Mouse (Mus musculus) spleen, embryonic (tissue): ENCODE results near the gene Smg7.
"Not testable (repeated sequence)": the region's sequence is repeated elsewhere in the genome, so short reads cannot be mapped to it uniquely, and the experiment has no call there.

Experiments
- CTCF ChIA-PET: fragments of 350-600 bp; sonication (Branson Sonifier 250); formaldehyde crosslinking; loops from one replicate; lab custom pipeline; 2022; lab: Charles Lee

Gene Smg7

GRCm38 (mm10) chr1:152901765-152902664, at the start of gene Smg7:
Gene Smg7, minus strand, starts transcription at chr1:152902646.
- CTCF ChIA-PET: interaction anchor here (1.1 kb wide), 1 partner anchor 135 kb away, joined by 4 read pairs; no protein-coding TSS in a partner anchor

DNA sequence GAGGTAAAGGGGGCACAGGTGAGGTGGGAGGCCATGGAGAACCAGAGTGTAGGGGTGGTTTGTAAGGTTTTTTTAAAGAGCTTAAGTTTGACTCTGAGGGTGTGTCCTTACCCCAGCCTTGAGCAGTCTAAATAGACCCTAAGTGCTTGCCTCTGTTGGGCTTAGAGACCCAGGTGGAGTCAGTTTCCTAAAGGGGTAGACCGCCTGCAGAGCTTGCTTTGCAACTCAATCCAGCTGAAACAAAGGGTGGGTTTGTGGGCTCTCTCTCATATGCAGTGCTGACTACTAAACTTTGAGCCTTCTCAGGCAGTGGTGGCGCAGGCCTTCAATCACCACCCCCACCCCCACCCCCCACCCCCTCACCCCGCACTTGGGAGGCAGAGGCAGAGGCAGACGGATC, 40.5 kb upstream of the Smg7 start:
- CTCF ChIA-PET: no interaction called here

- CTCF ChIA-PET: no interaction called here
Measured at GRCm38 (mm10) chr1:152936365-152936764, 33.9 kb upstream of the Smg7 start.

GRCm38 (mm10) chr1:152935476-152935875, 33.0 kb upstream of the Smg7 start:
- CTCF ChIA-PET: no interaction called here

DNA sequence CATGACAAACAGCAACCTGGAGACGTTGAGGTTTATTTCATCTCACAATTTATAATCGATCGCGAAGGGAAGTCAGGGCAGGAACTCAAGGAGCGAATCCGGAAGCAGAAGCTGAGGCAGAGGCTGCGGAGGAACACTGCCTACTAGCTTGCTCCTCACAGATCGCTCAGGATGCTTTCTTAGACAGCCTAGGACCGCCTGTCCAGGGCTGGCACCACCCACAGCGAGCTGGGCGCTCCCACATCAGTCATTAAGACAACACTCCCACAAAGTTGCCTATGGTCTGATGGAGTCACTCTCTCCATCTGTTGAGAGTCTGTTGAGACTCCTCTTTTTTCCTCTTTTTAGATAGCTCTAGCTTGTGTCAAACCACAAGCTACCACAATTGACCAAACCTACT, 31.5 kb upstream of the Smg7 start:
- CTCF ChIA-PET: no interaction called here

DNA sequence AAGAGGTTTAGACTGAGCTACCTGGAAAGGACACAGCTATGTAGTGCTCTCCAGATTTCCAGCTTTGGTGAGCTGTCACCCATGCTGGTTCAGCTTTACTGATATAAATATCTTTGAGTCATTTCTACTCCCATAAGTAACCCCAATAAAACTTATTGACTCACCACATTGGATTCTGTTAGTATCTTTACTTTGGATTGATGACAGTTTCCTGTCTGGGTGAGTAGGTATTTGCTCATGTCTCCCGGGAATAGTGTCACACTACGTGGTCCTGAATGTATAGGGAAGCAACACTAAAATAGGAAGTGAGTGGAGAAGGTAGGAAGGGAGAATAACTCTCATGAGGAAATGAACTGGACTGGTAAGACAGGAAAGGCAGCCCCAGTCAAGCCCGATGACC, 19.3 kb upstream of the Smg7 start:
- CTCF ChIA-PET: no interaction called here

GRCm38 (mm10) chr1:152917626-152918025, 15.2 kb upstream of the Smg7 start:
- CTCF ChIA-PET: no interaction called here

- CTCF ChIA-PET: no interaction called here
Measured at GRCm38 (mm10) chr1:152916936-152917335, 14.5 kb upstream of the Smg7 start.

- CTCF ChIA-PET: no interaction called here
Measured at GRCm38 (mm10) chr1:152915766-152916165, 13.3 kb upstream of the Smg7 start.

DNA sequence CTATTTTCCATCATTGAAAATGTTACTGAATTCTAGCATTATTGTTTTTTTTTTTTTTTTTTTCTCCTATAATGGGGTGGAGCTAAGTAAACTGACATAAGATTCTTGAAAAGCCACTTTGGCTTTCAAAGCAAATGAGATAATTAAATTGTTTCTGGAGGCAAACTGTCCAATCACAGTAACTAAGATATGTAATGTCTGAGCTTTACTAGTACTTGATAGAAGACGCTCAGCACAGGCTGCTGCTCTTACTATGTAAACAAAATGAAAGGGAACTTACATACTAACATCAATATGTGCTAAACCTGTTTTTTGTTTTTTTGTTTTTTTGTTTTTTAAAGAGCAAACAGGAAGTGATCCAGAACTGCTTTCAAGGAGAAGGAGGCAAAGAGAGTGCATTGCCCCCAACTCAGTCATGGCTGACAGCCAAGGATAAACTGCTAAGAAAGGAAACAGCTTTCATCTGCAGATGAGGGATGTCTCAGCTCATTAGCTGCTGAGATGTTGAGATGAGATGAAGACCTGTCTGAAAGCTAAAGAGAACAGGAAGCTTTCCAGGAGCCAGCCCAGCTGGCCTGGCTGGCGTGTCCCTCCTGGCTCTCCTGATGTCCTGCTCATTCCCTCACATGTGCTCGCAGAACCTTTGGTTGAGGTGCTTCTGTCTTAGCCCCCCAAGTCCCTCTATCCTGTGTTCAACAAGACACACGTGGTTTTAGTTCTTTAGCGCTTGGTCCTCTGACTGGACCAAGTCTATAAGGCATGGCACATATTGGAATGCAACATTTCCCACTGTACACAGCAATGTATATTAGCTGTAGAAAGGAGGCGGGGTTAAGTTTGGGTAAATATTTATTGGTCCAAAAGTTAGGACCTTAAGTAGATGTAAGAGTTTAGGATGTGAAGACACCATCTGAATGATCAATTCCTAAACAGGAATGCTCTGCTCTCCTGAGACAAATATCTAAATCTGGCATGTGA, 11.3 kb upstream of the Smg7 start:
- CTCF ChIA-PET: interaction anchor here (0.6 kb wide), 2 partner anchors 12 to 387 kb away, joined by 3 to 6 read pairs; no protein-coding TSS in a partner anchor

GRCm38 (mm10) chr1:152904469-152904868, 2.0 kb upstream of the Smg7 start:
- CTCF ChIA-PET: no interaction called here

DNA sequence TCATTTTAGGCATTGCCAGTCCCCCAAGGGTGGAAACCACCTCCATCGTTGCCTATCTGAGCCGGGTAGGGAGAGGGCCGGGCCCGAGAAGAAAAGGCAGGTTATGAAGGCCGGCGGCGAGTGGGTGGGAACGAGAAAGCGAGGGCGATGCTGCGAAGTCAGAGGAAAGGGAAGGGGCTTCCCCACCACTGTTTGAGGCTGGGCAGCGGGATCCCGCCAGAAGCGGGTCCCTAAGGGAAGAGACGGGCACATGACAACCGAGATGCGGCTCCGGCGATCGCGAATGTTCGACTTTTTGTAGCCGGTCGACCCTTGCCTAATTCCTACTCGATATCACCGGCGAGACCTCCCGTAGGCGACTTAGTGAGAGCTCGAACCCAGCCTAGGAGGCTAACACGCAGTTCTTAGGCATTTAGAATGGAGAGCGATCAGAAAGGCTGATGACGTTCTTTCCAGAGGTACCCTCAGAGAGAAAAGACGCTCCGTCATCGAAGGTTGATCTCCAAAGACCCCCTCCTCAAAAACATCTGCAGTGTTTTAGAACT, 1.2 kb upstream of the Smg7 start:
- CTCF ChIA-PET: no interaction called here

DNA sequence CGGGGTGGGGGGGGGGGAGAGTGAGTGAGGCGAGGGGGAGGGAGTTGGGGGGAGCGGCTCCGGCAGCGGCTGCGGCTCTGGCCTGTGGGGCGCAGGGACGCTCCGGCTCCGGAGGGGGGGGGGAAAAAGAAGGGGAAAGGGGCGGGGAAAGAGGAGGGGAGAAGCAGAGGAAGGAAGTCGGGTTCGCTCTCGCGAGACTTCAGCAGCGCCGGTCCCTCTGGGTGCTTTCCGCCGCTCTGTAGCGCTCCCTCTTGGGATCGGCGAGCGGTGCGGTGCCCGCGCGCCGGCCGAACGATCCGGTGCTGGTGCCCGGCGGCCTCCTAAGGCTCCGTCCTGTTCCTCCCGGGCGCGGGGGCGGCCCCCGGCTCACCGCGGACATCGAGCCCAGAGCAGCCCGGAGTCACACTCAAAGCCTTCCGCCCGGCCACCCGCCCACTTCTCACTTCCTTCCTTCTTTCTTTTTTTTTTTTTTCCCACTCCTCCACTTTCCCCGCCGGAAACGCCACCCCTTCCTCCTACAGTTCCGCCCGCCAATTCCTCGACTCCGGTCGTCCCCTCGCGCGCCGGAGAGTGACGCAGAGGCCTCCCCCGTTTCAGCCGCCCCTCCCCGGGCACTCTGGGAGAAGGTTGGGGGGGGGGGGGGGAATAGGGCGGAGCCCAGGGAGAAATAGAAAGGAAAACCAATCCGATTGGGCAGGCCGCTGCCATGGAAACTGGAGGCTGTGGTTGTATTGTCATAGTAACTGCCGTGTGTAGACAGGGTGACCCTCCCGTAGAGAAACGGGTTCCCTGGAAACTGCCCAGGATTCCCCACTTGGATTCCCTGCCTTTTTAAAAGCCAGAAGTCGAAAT, 445 bp upstream of the Smg7 start:
- CTCF ChIA-PET: no interaction called here

- CTCF ChIA-PET: interaction anchor here (1.1 kb wide), 1 partner anchor 134 kb away, joined by 4 read pairs; no protein-coding TSS in a partner anchor
Measured at GRCm38 (mm10) chr1:152901419-152901764, 1.1 kb downstream of the Smg7 start.

- CTCF ChIA-PET: not testable (repeated sequence)
Measured at GRCm38 (mm10) chr1:152888086-152888485, 14.4 kb downstream of the Smg7 start.

GRCm38 (mm10) chr1:152871031-152871430, 31.4 kb downstream of the Smg7 start:
- CTCF ChIA-PET: interaction anchor here (1.2 kb wide), 1 partner anchor 104 kb away, joined by 3 read pairs; no protein-coding TSS in a partner anchor

DNA sequence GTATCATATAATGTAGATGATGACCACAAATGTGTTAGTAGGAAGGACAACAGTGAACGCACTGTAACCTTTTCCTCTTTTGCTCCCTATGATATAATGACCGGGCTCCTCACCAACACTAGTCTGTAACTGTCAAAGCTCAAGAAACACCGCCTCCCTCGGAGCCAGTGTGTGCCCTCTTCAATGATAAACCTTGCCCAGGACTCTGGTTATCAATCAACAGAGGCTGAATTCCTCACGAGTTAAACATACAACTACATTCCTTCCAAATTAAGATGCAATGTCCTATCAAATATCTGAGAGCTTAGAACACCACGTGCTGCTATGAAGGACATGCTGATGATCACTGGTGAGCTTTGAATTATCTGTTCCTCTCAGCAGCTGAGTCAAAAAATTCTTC, 32.5 kb downstream of the Smg7 start:
- CTCF ChIA-PET: no interaction called here

- CTCF ChIA-PET: no interaction called here
Measured at GRCm38 (mm10) chr1:152846856-152847255, 55.6 kb downstream of the Smg7 start.

DNA sequence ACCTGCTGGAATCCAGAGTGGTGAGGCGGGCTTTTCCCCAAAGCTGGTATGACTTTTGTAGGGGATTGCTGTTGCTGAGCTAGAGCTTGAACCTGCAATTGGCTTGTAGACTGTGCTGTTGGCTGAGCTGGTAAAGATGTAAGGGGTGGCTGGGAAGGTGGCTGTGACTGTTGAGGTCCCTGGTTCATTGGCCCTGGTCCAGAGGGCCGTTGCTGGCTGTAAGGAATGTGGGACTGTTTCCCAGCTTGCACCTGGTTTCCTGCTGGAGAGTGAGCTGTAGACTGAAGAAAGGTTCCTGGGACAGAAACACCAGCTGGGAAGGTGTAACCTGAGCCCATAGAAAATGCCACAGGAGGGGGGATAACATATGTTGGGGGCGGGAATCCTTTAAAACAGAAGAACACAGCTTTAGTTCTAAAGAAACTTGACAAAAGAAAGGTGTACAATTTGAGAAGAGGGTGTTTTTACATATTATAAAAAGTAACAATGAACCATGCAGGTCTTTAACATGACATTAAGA, 57.2 kb downstream of the Smg7 start:
- CTCF ChIA-PET: no interaction called here

DNA sequence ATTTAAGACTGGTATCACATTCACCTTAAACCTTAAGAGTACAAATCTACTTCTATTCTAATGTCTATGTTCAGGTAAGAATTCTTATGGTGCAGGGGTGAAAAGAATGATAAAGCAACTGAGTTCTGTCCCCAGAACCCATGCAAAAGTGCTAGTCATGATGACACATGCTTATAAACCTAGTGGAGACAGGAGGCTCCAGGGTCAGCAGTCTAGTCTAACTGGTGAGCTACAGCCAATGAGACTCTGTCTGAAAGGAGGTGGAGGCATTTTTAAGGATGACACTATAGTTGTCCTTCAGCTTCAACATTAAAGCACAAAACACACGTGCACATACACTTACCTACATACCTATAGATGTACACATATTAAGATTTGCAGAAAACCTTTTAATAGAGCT, 57.8 kb downstream of the Smg7 start:
- CTCF ChIA-PET: no interaction called here

GRCm38 (mm10) chr1:152841057-152841456, 61.4 kb downstream of the Smg7 start:
- CTCF ChIA-PET: no interaction called here
